Mouse (Mus musculus): ENCODE results near the gene Dcdc2c.

Gene Dcdc2c

GRCm38 (mm10) chr12:28552299-28552698 is at the start of gene Dcdc2c:
Gene Dcdc2c, minus strand, starts transcription at chr12:28552399.
- no peak for DNase-seq

- DNase-seq: no peak
Measured at GRCm38 (mm10) chr12:28598526-28598991, 46.4 kb upstream of the Dcdc2c start.

GRCm38 (mm10) chr12:28598110-28598509 is 45.9 kb upstream of the Dcdc2c start:
- DNase-seq: no peak

GRCm38 (mm10) chr12:28597699-28598098 is 45.5 kb upstream of the Dcdc2c start:
- DNase-seq: no peak

- DNase-seq: no peak
Measured at GRCm38 (mm10) chr12:28596851-28597250, 44.7 kb upstream of the Dcdc2c start.

GRCm38 (mm10) chr12:28590428-28590827 is 38.2 kb upstream of the Dcdc2c start:
- peak; percentile 30 for DNase-seq

- peak; percentile 96 for DNase-seq
Measured at GRCm38 (mm10) chr12:28589090-28589868, 37.1 kb upstream of the Dcdc2c start.

- no peak for DNase-seq
Measured at GRCm38 (mm10) chr12:28587949-28588348, 35.8 kb upstream of the Dcdc2c start.

- DNase-seq: no peak
Measured at GRCm38 (mm10) chr12:28584036-28584435, 31.8 kb upstream of the Dcdc2c start.

- DNase-seq: no peak
Measured at GRCm38 (mm10) chr12:28582423-28582822, 30.2 kb upstream of the Dcdc2c start, which contains the start of gene Allc. Gene Allc, minus strand, starts transcription at chr12:28582523.

- DNase-seq: no peak
Measured at GRCm38 (mm10) chr12:28579132-28579531, 26.9 kb upstream of the Dcdc2c start.

GRCm38 (mm10) chr12:28578147-28578546 is 25.9 kb upstream of the Dcdc2c start:
- no peak for DNase-seq

GRCm38 (mm10) chr12:28575366-28576070 is 23.3 kb upstream of the Dcdc2c start:
- no peak for DNase-seq

- no peak for DNase-seq
Measured at GRCm38 (mm10) chr12:28572241-28572640, 20.0 kb upstream of the Dcdc2c start.

GRCm38 (mm10) chr12:28551775-28552174 is 424 bp downstream of the Dcdc2c start:
- no peak for DNase-seq

GRCm38 (mm10) chr12:28548887-28549286 is 3.3 kb downstream of the Dcdc2c start:
- DNase-seq: no peak

- DNase-seq: no peak
Measured at GRCm38 (mm10) chr12:28514264-28514775, 37.9 kb downstream of the Dcdc2c start.

- DNase-seq: no peak
Measured at GRCm38 (mm10) chr12:28509699-28510280, 42.4 kb downstream of the Dcdc2c start.

- no peak for DNase-seq
Measured at GRCm38 (mm10) chr12:28494289-28494688, 57.9 kb downstream of the Dcdc2c start.

GRCm38 (mm10) chr12:28482483-28483160 is 69.6 kb downstream of the Dcdc2c start:
- DNase-seq: no peak

GRCm38 (mm10) chr12:28460951-28461431 is 91.2 kb downstream of the Dcdc2c start:
- DNase-seq: no peak

- DNase-seq: no peak
Measured at GRCm38 (mm10) chr12:28460523-28460922, 91.7 kb downstream of the Dcdc2c start.

- DNase-seq: no peak
Measured at GRCm38 (mm10) chr12:28458786-28459185, 93.4 kb downstream of the Dcdc2c start.

Measured in cerebellum, adult 9-10 months (tissue).